Mouse (Mus musculus) gastrocnemius, adult 2 months (tissue): ENCODE data around the gene Moxd2. TPM values are rescaled to one million over a fixed set of nuclear protein-coding genes. Genes with fewer than 3 reads are reported as not detected.

ENCODE experiments used
- DNase-seq: peaks from one replicate; pipeline ENCODE4 v3.0.0; 2022
- H3K27ac ChIP-seq: fragments of 200-600 bp; 2 replicates; pipeline ENCODE4 v1.8.1; 2022; ENCODE audit warnings: mild to moderate bottlenecking
- H3K4me3 ChIP-seq: fragments of 200-600 bp; 2 replicates; pipeline ENCODE4 v1.8.1; 2022; ENCODE audit warnings: mild to moderate bottlenecking, moderate library complexity
- CTCF ChIP-seq: fragments of 200-600 bp; IDR thresholded peaks from 2 replicates; pipeline ENCODE4 v1.8.1; 2022; ENCODE audit warnings: antibody characterized with exemption, mild to moderate bottlenecking, moderate library complexity
- intact Hi-C: fragments of 180-260 bp; cut with DNase I; formaldehyde crosslinking; loops from one replicate; pipeline ENCODE4 v1.15.1; 2025
- long read RNA-seq, 2 experiments: library from polyadenylated mRNA; stranded (forward); transcript quantifications; one replicate each; pipeline ENCODE4 v2.0.0; 2021
- total RNA-seq, 2 experiments: library from RNA; stranded (reverse); gene quantifications; 2 replicates each; pipeline ENCODE4 v1.2.3; 2021

Moxd2 gene
- not detected for total RNA-seq
- long read RNA-seq, experiment 1: 0 reads
- long read RNA-seq, experiment 2: 0 reads

- Histone ChIP-seq H3K4me3 (no peak within 1 kb of the TSS), H3K27ac (no peak within 1 kb of the TSS)
- no peak for TF ChIP-seq CTCF
- DNase-seq: no peak
- intact Hi-C loops: no loop called here
Observed at GRCm38 (mm10) chr6:40887394-40887793, at the start of gene Moxd2. Gene Moxd2, minus strand, starts transcription at chr6:40887494.

- H3K4me3 ChIP-seq: no peak overlapping the region
- intact Hi-C loops: no loop called here
- no peak overlapping the region for H3K27ac ChIP-seq
- no peak for TF ChIP-seq CTCF
- no peak for DNase-seq
Observed at GRCm38 (mm10) chr6:40919954-40920353, 32.7 kb upstream of the Moxd2 start.

GRCm38 (mm10) chr6:40900287-40900686, 13.0 kb upstream of the Moxd2 start, which contains the start of gene Prss58:
Gene Prss58, minus strand, starts transcription at chr6:40900387.
- intact Hi-C loops: no loop called here

GRCm38 (mm10) chr6:40894716-40895115, 7.4 kb upstream of the Moxd2 start:
- intact Hi-C loops: no loop called here
- no peak for DNase-seq
- H3K27ac ChIP-seq: no peak overlapping the region
- TF ChIP-seq CTCF: no peak
- no peak overlapping the region for H3K4me3 ChIP-seq

More at GRCm38 (mm10) chr6:40900287-40900686, 13.0 kb upstream of the Moxd2 start, which contains the start of gene Prss58:
- Histone ChIP-seq H3K4me3 (no peak within 1 kb of the TSS), H3K27ac (no peak within 1 kb of the TSS)
- DNase-seq: no peak
- TF ChIP-seq CTCF: no peak

- DNase-seq: no peak
- Histone ChIP-seq H3K27ac (no peak overlapping the region), H3K4me3 (no peak overlapping the region)
- intact Hi-C loops: no loop called here
- peak; percentile 42 for TF ChIP-seq CTCF
Observed at GRCm38 (mm10) chr6:40893577-40893976, 6.3 kb upstream of the Moxd2 start.

- no peak for DNase-seq
- intact Hi-C loops: no loop called here
- Histone ChIP-seq H3K27ac (no peak overlapping the region), H3K4me3 (no peak overlapping the region)
- TF ChIP-seq CTCF: no peak
Observed at GRCm38 (mm10) chr6:40891754-40892153, 4.5 kb upstream of the Moxd2 start.

GRCm38 (mm10) chr6:40890973-40891372, 3.7 kb upstream of the Moxd2 start:
- intact Hi-C loops: no loop called here
- no peak for TF ChIP-seq CTCF
- no peak overlapping the region for H3K4me3 ChIP-seq
- H3K27ac ChIP-seq: no peak overlapping the region
- no peak for DNase-seq

- TF ChIP-seq CTCF: no peak
- no peak for DNase-seq
- intact Hi-C loops: no loop called here
- no peak overlapping the region for H3K27ac ChIP-seq
- H3K4me3 ChIP-seq: no peak overlapping the region
Observed at GRCm38 (mm10) chr6:40845283-40845682, 42.0 kb downstream of the Moxd2 start.

Other genes starting within 250 kb of the Moxd2 start
- not detected for gene Prss58, start 12.9 kb upstream of the Moxd2 start, total RNA-seq
- not detected for gene 1700074P13Rik, start 53.1 kb upstream of the Moxd2 start, total RNA-seq
- not detected for gene Gm4744, start 64.4 kb upstream of the Moxd2 start, total RNA-seq
- gene 1810009J06Rik, start 77.3 kb upstream of the Moxd2 start, total RNA-seq: not detected
- not detected for gene Gm2663, start 112.0 kb upstream of the Moxd2 start, total RNA-seq
- gene 2210010C04Rik, start 148.0 kb upstream of the Moxd2 start, total RNA-seq: not detected